Mouse (Mus musculus) MEL (cell line): ENCODE results near the gene 1700088E04Rik.

Experiments
- BHLHE40 ChIP-seq: IDR thresholded peaks from 2 replicates; pipeline ENCODE4 v1.6.1; 2012; ENCODE audit warnings: low read depth, mild to moderate bottlenecking, inconsistent platforms, low read length, improper control_type of control experiment, borderline replicate concordance
- CHD2 ChIP-seq: IDR thresholded peaks from 2 replicates; pipeline ENCODE4 v1.6.1; 2011; ENCODE audit warnings: low read length, improper control_type of control experiment
- CTCF ChIP-seq, 3 experiments: IDR thresholded peaks in 2 of 3; conservative IDR thresholded peaks in 1 of 3; 2 replicates each; pipeline ENCODE4 v1.5.1; 2011 to 2012; ENCODE audit warnings: low read length in 3 of 3, low read depth in 2 of 3, mild to moderate bottlenecking in 2 of 3, improper control_type of control experiment in 1 of 3, inconsistent platforms in 1 of 3, mixed read lengths in 1 of 3, moderate library complexity in 1 of 3; ENCODE audit not compliant: control insufficient read depth in 1 of 3, insufficient read depth in 1 of 3, poor library complexity in 1 of 3, severe bottlenecking in 1 of 3
- ELF1 ChIP-seq: IDR thresholded peaks from 2 replicates; pipeline ENCODE4 v1.6.1; 2014; ENCODE audit warnings: low read depth, mild to moderate bottlenecking, inconsistent platforms, low read length, improper control_type of control experiment, moderate library complexity
- EP300 ChIP-seq, 2 experiments: IDR thresholded peaks; 2 replicates each; pipeline ENCODE4 v1.6.1; 2011; ENCODE audit warnings: improper control_type of control experiment in 2 of 2, low read length in 2 of 2, low read depth in 1 of 2, mild to moderate bottlenecking in 1 of 2
- MAX ChIP-seq: IDR thresholded peaks from 2 replicates; pipeline ENCODE4 v1.6.1; 2011; ENCODE audit warnings: low read length, improper control_type of control experiment
- MAZ ChIP-seq: IDR thresholded peaks from 2 replicates; pipeline ENCODE4 v1.6.1; 2012; ENCODE audit warnings: low read depth, mild to moderate bottlenecking, inconsistent platforms, low read length, improper control_type of control experiment
- POLR2A ChIP-seq, 2 experiments: IDR thresholded peaks; 2 replicates each; pipeline ENCODE4 v1.6.1; 2011 to 2012; ENCODE audit warnings: low read length in 2 of 2, mild to moderate bottlenecking in 2 of 2, control low read depth in 1 of 2, improper control_type of control experiment in 1 of 2, low read depth in 1 of 2, moderate library complexity in 1 of 2; ENCODE audit not compliant: control insufficient read depth in 1 of 2, insufficient read depth in 1 of 2, poor library complexity in 1 of 2
- POLR2AphosphoS2 ChIP-seq: IDR thresholded peaks from 2 replicates; pipeline ENCODE4 v1.6.1; 2011; ENCODE audit warnings: low read length, improper control_type of control experiment
- POLR2AphosphoS5 ChIP-seq: IDR thresholded peaks from 2 replicates; pipeline ENCODE4 v1.6.1; 2012; ENCODE audit warnings: low read depth, borderline replicate concordance, mild to moderate bottlenecking, inconsistent platforms, low read length, moderate library complexity, mixed read lengths
- SMC3 ChIP-seq: IDR thresholded peaks from 2 replicates; pipeline ENCODE4 v1.6.1; 2011; ENCODE audit warnings: low read depth, low read length, improper control_type of control experiment
- TCF12 ChIP-seq: IDR thresholded peaks from 2 replicates; pipeline ENCODE4 v1.6.1; 2014; ENCODE audit warnings: low read depth, mild to moderate bottlenecking, inconsistent platforms, low read length, improper control_type of control experiment, moderate library complexity
- ZC3H11A ChIP-seq: IDR thresholded peaks from 2 replicates; pipeline ENCODE4 v1.6.1; 2012; ENCODE audit warnings: low read depth, mild to moderate bottlenecking, inconsistent platforms, low read length, improper control_type of control experiment

GRCm38 (mm10) chr15:79107966-79108365 lies 33.1 kb downstream of the 1700088E04Rik start:
- TF ChIP-seq EP300 (IDR thresholded peaks at IDR 0.05; ENCODE audit: low read depth in 1 of 2, low read length in 2 of 2) (no peak), POLR2AphosphoS5 (no peak), POLR2A (IDR thresholded peaks at IDR 0.05; ENCODE audit: control insufficient read depth in 1 of 2, insufficient read depth in 1 of 2, low read depth in 1 of 2, low read length in 2 of 2, poor library complexity in 1 of 2) (no peak), ZC3H11A (no peak), CHD2 (no peak), MAX (no peak), SMC3 (no peak), POLR2AphosphoS2 (no peak), CTCF (IDR thresholded peaks at IDR 0.05 in 2 of 3, conservative IDR thresholded peaks at IDR 0.05 in 1 of 3; ENCODE audit: control insufficient read depth in 1 of 3, insufficient read depth in 1 of 3, low read depth in 2 of 3, low read length in 3 of 3, poor library complexity in 1 of 3, severe bottlenecking in 1 of 3) (no peak), TCF12 (no peak), MAZ (no peak), ELF1 (no peak), BHLHE40 (no peak)
